Mouse (Mus musculus) MEL (cell line): Measurements from ENCODE around the gene Supt4a.

Experiments
- CTCF ChIP-seq, 3 experiments: IDR thresholded peaks in 2 of 3; conservative IDR thresholded peaks in 1 of 3; 2 replicates each; pipeline ENCODE4 v1.5.1; 2011 to 2012; ENCODE audit warnings: low read length in 3 of 3, low read depth in 2 of 3, mild to moderate bottlenecking in 2 of 3, improper control_type of control experiment in 1 of 3, inconsistent platforms in 1 of 3, mixed read lengths in 1 of 3, moderate library complexity in 1 of 3; ENCODE audit not compliant: control insufficient read depth in 1 of 3, insufficient read depth in 1 of 3, poor library complexity in 1 of 3, severe bottlenecking in 1 of 3
- ELF1 ChIP-seq: IDR thresholded peaks from 2 replicates; pipeline ENCODE4 v1.6.1; 2014; ENCODE audit warnings: low read depth, mild to moderate bottlenecking, inconsistent platforms, low read length, improper control_type of control experiment, moderate library complexity
- EP300 ChIP-seq, 2 experiments: IDR thresholded peaks; 2 replicates each; pipeline ENCODE4 v1.6.1; 2011; ENCODE audit warnings: improper control_type of control experiment in 2 of 2, low read length in 2 of 2, low read depth in 1 of 2, mild to moderate bottlenecking in 1 of 2
- GATA1 ChIP-seq: IDR thresholded peaks from 2 replicates; pipeline ENCODE4 v1.6.1; 2011; ENCODE audit warnings: low read depth, low read length, improper control_type of control experiment
- HCFC1 ChIP-seq: IDR thresholded peaks from 2 replicates; pipeline ENCODE4 v1.6.1; 2012; ENCODE audit warnings: low read depth, mild to moderate bottlenecking, inconsistent platforms, low read length, improper control_type of control experiment, moderate library complexity
- MYB ChIP-seq: IDR thresholded peaks from 2 replicates; pipeline ENCODE4 v1.6.1; 2011; ENCODE audit warnings: mild to moderate bottlenecking, low read depth, low read length, improper control_type of control experiment
- POLR2A ChIP-seq, 2 experiments: IDR thresholded peaks; 2 replicates each; pipeline ENCODE4 v1.6.1; 2011 to 2012; ENCODE audit warnings: low read length in 2 of 2, mild to moderate bottlenecking in 2 of 2, control low read depth in 1 of 2, improper control_type of control experiment in 1 of 2, low read depth in 1 of 2, moderate library complexity in 1 of 2; ENCODE audit not compliant: control insufficient read depth in 1 of 2, insufficient read depth in 1 of 2, poor library complexity in 1 of 2
- SMC3 ChIP-seq: IDR thresholded peaks from 2 replicates; pipeline ENCODE4 v1.6.1; 2011; ENCODE audit warnings: low read depth, low read length, improper control_type of control experiment
- TAL1 ChIP-seq: IDR thresholded peaks from 2 replicates; pipeline ENCODE4 v1.6.1; 2012; ENCODE audit warnings: mild to moderate bottlenecking, inconsistent platforms, low read length, moderate library complexity, mixed read lengths

GRCm38 (mm10) chr11:87708979-87709378, 28.4 kb upstream of the Supt4a start:
- TF ChIP-seq GATA1 (no peak), CTCF (IDR thresholded peaks at IDR 0.05 in 2 of 3, conservative IDR thresholded peaks at IDR 0.05 in 1 of 3; ENCODE audit: control insufficient read depth in 1 of 3, insufficient read depth in 1 of 3, low read depth in 2 of 3, low read length in 3 of 3, poor library complexity in 1 of 3, severe bottlenecking in 1 of 3) (no peak), MYB (no peak), EP300 (IDR thresholded peaks at IDR 0.05; ENCODE audit: low read depth in 1 of 2, low read length in 2 of 2) (no peak), POLR2A (IDR thresholded peaks at IDR 0.05; ENCODE audit: control insufficient read depth in 1 of 2, insufficient read depth in 1 of 2, low read depth in 1 of 2, low read length in 2 of 2, poor library complexity in 1 of 2) (no peak), SMC3 (no peak), HCFC1 (no peak), ELF1 (no peak), TAL1 (no peak)
